Mouse (Mus musculus) CH12.LX (cell line): ENCODE data around the gene Phf3. TPM values are rescaled to one million over a fixed set of nuclear protein-coding genes. Genes with fewer than 3 reads are reported as not detected.

Experiments
- DNase-seq: peaks from one replicate; pipeline ENCODE4 v3.0.0-alpha.2; 2013; ENCODE audit errors: extremely low read depth
- H3K27ac ChIP-seq: 2 replicates; pipeline ENCODE4 v1.5.1; 2012; ENCODE audit warnings: low read depth, mild to moderate bottlenecking, control low read depth, moderate library complexity; ENCODE audit not compliant: insufficient read depth
- H3K27me3 ChIP-seq: replicated peaks from 2 replicates; pipeline ENCODE3; 2012; ENCODE audit warnings: inconsistent platforms
- H3K36me3 ChIP-seq, 2 experiments: replicated peaks in 1 of 2; 2 replicates each; pipeline versions ENCODE3 to v1.6.1; 2012; ENCODE audit warnings: inconsistent platforms in 1 of 2, low read length in 1 of 2, mild to moderate bottlenecking in 1 of 2, mixed read lengths in 1 of 2, moderate library complexity in 1 of 2; ENCODE audit not compliant: control insufficient read depth in 1 of 2, insufficient read depth in 1 of 2
- H3K4me1 ChIP-seq, 2 experiments: 2 replicates each; pipeline ENCODE4 v1.6.1; 2012; ENCODE audit warnings: inconsistent platforms in 1 of 2, moderate library complexity in 1 of 2; ENCODE audit not compliant: insufficient read depth in 2 of 2, control insufficient read depth in 1 of 2
- H3K4me2 ChIP-seq: 2 replicates; pipeline ENCODE4 v1.6.1; 2012; ENCODE audit warnings: low read depth, mild to moderate bottlenecking, control low read depth; ENCODE audit not compliant: poor library complexity, insufficient read depth, severe bottlenecking
- H3K4me3 ChIP-seq, 3 experiments: fragments of 150-350 bp in 1 of 3; sonication (generic) in 1 of 3; replicated peaks in 1 of 3; 2 replicates each; pipeline versions ENCODE3 to v1.5.1; 2011 to 2012; ENCODE audit warnings: low read depth in 2 of 3, low read length in 2 of 3, mild to moderate bottlenecking in 2 of 3, moderate library complexity in 2 of 3, control low read depth in 1 of 3, improper control_type of control experiment in 1 of 3, inconsistent platforms in 1 of 3, mixed read lengths in 1 of 3; ENCODE audit not compliant: poor library complexity in 1 of 3
- H3K79me2 ChIP-seq: replicated peaks from 2 replicates; pipeline ENCODE4 v1.6.1; 2012; ENCODE audit warnings: mild to moderate bottlenecking, moderate library complexity; ENCODE audit not compliant: control insufficient read depth, poor library complexity, insufficient read depth, severe bottlenecking; ENCODE audit errors: extremely low read depth
- H3K9ac ChIP-seq: 2 replicates; pipeline ENCODE4 v1.6.1; 2012; ENCODE audit warnings: low read depth, mild to moderate bottlenecking, control low read depth, moderate library complexity; ENCODE audit not compliant: insufficient read depth
- H3K9me3 ChIP-seq: replicated peaks from 2 replicates; pipeline ENCODE3; 2012; ENCODE audit warnings: low read length, inconsistent platforms, mixed read lengths
- CHD1 ChIP-seq: IDR thresholded peaks from 2 replicates; pipeline ENCODE4 v1.6.1; 2012; ENCODE audit warnings: low read depth, low read length, improper control_type of control experiment, inconsistent platforms
- CHD2 ChIP-seq: IDR thresholded peaks from 2 replicates; pipeline ENCODE4 v1.6.1; 2011; ENCODE audit warnings: low read length, improper control_type of control experiment
- CTCF ChIP-seq, 2 experiments: IDR thresholded peaks in 1 of 2; conservative IDR thresholded peaks in 1 of 2; 2 replicates each; pipeline ENCODE4 v1.5.1; 2011 to 2012; ENCODE audit warnings: low read depth in 2 of 2, low read length in 2 of 2, improper control_type of control experiment in 1 of 2, inconsistent platforms in 1 of 2, mild to moderate bottlenecking in 1 of 2, moderate library complexity in 1 of 2
- E2F4 ChIP-seq: IDR thresholded peaks from 2 replicates; pipeline ENCODE4 v1.6.1; 2011; ENCODE audit warnings: low read depth, low read length, improper control_type of control experiment; ENCODE audit not compliant: insufficient replicate concordance
- ELF1 ChIP-seq: IDR thresholded peaks from 2 replicates; pipeline ENCODE4 v1.6.1; 2014; ENCODE audit warnings: low read depth, mild to moderate bottlenecking, inconsistent platforms, low read length, improper control_type of control experiment
- ETS1 ChIP-seq: conservative IDR thresholded peaks from 2 replicates; pipeline ENCODE4 v1.6.1; 2012; ENCODE audit warnings: low read depth, mild to moderate bottlenecking, inconsistent platforms, low read length, improper control_type of control experiment, moderate library complexity
- GABPA ChIP-seq: IDR thresholded peaks from 2 replicates; pipeline ENCODE4 v1.6.1; 2012; ENCODE audit warnings: low read depth, low read length, improper control_type of control experiment, inconsistent platforms; ENCODE audit not compliant: insufficient replicate concordance
- JUN ChIP-seq: IDR thresholded peaks from 2 replicates; pipeline ENCODE4 v1.6.1; 2011; ENCODE audit warnings: low read depth, mild to moderate bottlenecking, low read length, improper control_type of control experiment, moderate library complexity; ENCODE audit not compliant: insufficient read depth
- JUND ChIP-seq: conservative IDR thresholded peaks from 2 replicates; pipeline ENCODE4 v1.6.1; 2011; ENCODE audit warnings: low read depth, low read length, improper control_type of control experiment
- KAT2A ChIP-seq: IDR thresholded peaks from 2 replicates; pipeline ENCODE4 v1.6.1; 2012; ENCODE audit warnings: low read length, improper control_type of control experiment, inconsistent platforms; ENCODE audit not compliant: insufficient replicate concordance
- MAX ChIP-seq: IDR thresholded peaks from 2 replicates; pipeline ENCODE4 v1.6.1; 2011; ENCODE audit warnings: low read length, improper control_type of control experiment
- MAZ ChIP-seq: IDR thresholded peaks from 2 replicates; pipeline ENCODE4 v1.6.1; 2012; ENCODE audit warnings: low read depth, mild to moderate bottlenecking, inconsistent platforms, low read length, improper control_type of control experiment, moderate library complexity
- MEF2A ChIP-seq: IDR thresholded peaks from 2 replicates; pipeline ENCODE4 v1.6.1; 2014; ENCODE audit warnings: low read depth, mild to moderate bottlenecking, inconsistent platforms, low read length, improper control_type of control experiment, borderline replicate concordance
- MYC ChIP-seq: IDR thresholded peaks from 2 replicates; pipeline ENCODE4 v1.6.1; 2011; ENCODE audit warnings: low read depth, mild to moderate bottlenecking, improper control_type of control experiment, low read length
- NRF1 ChIP-seq: IDR thresholded peaks from 2 replicates; pipeline ENCODE4 v1.6.1; 2014; ENCODE audit warnings: low read depth, mild to moderate bottlenecking, inconsistent platforms, low read length, improper control_type of control experiment, moderate library complexity
- POLR2A ChIP-seq: IDR thresholded peaks from 2 replicates; pipeline ENCODE4 v1.6.1; 2011; ENCODE audit warnings: low read depth, mild to moderate bottlenecking, improper control_type of control experiment, low read length
- POLR2AphosphoS2 ChIP-seq: IDR thresholded peaks from 2 replicates; pipeline ENCODE4 v1.6.1; 2011; ENCODE audit warnings: low read depth, low read length, improper control_type of control experiment
- TBP ChIP-seq: conservative IDR thresholded peaks from 2 replicates; pipeline ENCODE4 v1.6.1; 2011; ENCODE audit warnings: low read depth, low read length, improper control_type of control experiment
- TCF12 ChIP-seq: IDR thresholded peaks from 2 replicates; pipeline ENCODE4 v1.6.1; 2014; ENCODE audit warnings: low read depth, mild to moderate bottlenecking, inconsistent platforms, low read length, improper control_type of control experiment
- UBTF ChIP-seq: IDR thresholded peaks from 2 replicates; pipeline ENCODE4 v1.6.1; 2012; ENCODE audit warnings: low read depth, mild to moderate bottlenecking, inconsistent platforms, low read length, improper control_type of control experiment, moderate library complexity
- ZKSCAN1 ChIP-seq: IDR thresholded peaks from 2 replicates; pipeline ENCODE4 v1.6.1; 2012; ENCODE audit warnings: low read depth, inconsistent platforms, low read length, improper control_type of control experiment, borderline replicate concordance
- ZMIZ1 ChIP-seq: IDR thresholded peaks from 2 replicates; pipeline ENCODE4 v1.6.1; 2012; ENCODE audit warnings: low read depth, mild to moderate bottlenecking, inconsistent platforms, low read length, improper control_type of control experiment
- ZNF384 ChIP-seq: IDR thresholded peaks from 2 replicates; pipeline ENCODE4 v1.6.1; 2012; ENCODE audit warnings: low read depth, low read length, improper control_type of control experiment, inconsistent platforms
- dilution Hi-C: fragments of 300-500 bp; cut with MboI; formaldehyde crosslinking; loops from 2 replicates; pipeline ENCODE4 v1.14.3; 2020; ENCODE audit warnings: low sequenced_read_pairs; ENCODE audit not compliant: extremely low pct_unique_long_range_greater_than_20kb, extremely low pct_ligation_motif_present
- in situ Hi-C: fragments of 300-500 bp; cut with MboI; formaldehyde crosslinking; loops from 3 replicates; pipeline ENCODE4 v1.14.3; 2019; ENCODE audit warnings: low sequenced_read_pairs, low pct_ligation_motif_present, low pct_unique_long_range_greater_than_20kb, mixed read lengths
- polyA plus RNA-seq: library from polyadenylated mRNA; unstranded; fragments of >175 nt; gene quantifications from 2 replicates; pipeline ENCODE4 v1.2.1, GENCODE M21; 2012; ENCODE audit warnings: low read depth; ENCODE audit not compliant: insufficient read length
- total RNA-seq, 2 experiments: library from RNA; depleted of rRNA; stranded (reverse); fragments of 300-350 nt in 1 of 2; fragments of >200 nt in 1 of 2; gene quantifications; 2 replicates each; pipeline ENCODE4 v1.2.3; 2012 to 2014

The Phf3 gene
- total and polyA plus RNA-seq, 3 experiments: 38.8 to 54.1 (median 40.6) TPM

- H3K27me3 ChIP-seq: no peaks in the 10 kb centered on the region
- dilution Hi-C loops (no loop called here), in situ Hi-C loops (loop anchor here (10.0 to 25.0 kb wide), 3 partner anchors 90 to 368 kb away; no protein-coding TSS in a partner anchor)
- H3K27ac ChIP-seq: no peak overlapping the region
- TF ChIP-seq TBP: no peak
- TF ChIP-seq TCF12: no peak
- TF ChIP-seq KAT2A: no peak
- no peak for TF ChIP-seq CHD1
- no peak for TF ChIP-seq MYC
- TF ChIP-seq E2F4: no peak
- TF ChIP-seq GABPA: no peak
- TF ChIP-seq ELF1: no peak
- no peak for TF ChIP-seq CHD2
- no peak for TF ChIP-seq POLR2AphosphoS2
- TF ChIP-seq ZNF384: no peak
- peaks cover 16 to 57% of the 10 kb centered on the region in 2 experiments for H3K4me1 ChIP-seq
- no peak overlapping the region for H3K4me3 ChIP-seq
- H3K4me2 ChIP-seq: no peak overlapping the region
- H3K9ac ChIP-seq: no peak overlapping the region
- no peaks in the 10 kb centered on the region for H3K79me2 ChIP-seq
- peaks cover 4% of the 10 kb centered on the region for H3K9me3 ChIP-seq
- no peaks in the 10 kb centered on the region for H3K36me3 ChIP-seq
- DNase-seq: no peak
Measured at GRCm38 (mm10) chr1:30794606-30795005, 79.1 kb downstream of the Phf3 start.

- Histone ChIP-seq H3K36me3 (no peaks in the 10 kb centered on the region), H3K27me3 (no peaks in the 10 kb centered on the region), H3K27ac (peak overlapping the region; percentile 18), H3K79me2 (no peaks in the 10 kb centered on the region), H3K4me2 (peak overlapping the region; percentile 86; the same call in 1 of the 2 replicates), H3K4me1 (peaks cover 12 to 50% of the 10 kb centered on the region in 2 experiments), H3K9me3 (peaks cover 4% of the 10 kb centered on the region), H3K9ac (0 out of 2 replicates have a peak overlapping the region, but pooled peaks have one; percentile 6), H3K4me3 (no peak overlapping the region)
- no peak for TF ChIP-seq ELF1
- TF ChIP-seq ZNF384: peak; percentile 38; the same call in 1 of the 2 replicates
- no peak for DNase-seq
- dilution Hi-C loops (no loop called here), in situ Hi-C loops (loop anchor here (10.0 to 25.0 kb wide), 3 partner anchors 91 to 369 kb away; no protein-coding TSS in a partner anchor)
Measured at GRCm38 (mm10) chr1:30793357-30793883, 80.3 kb downstream of the Phf3 start.

- dilution Hi-C loops (no loop called here), in situ Hi-C loops (loop anchor here (10.0 to 25.0 kb wide), 3 partner anchors 92 to 369 kb away; no protein-coding TSS in a partner anchor)
- peaks cover 12 to 46% of the 10 kb centered on the region in 2 experiments for H3K4me1 ChIP-seq
- H3K9ac ChIP-seq: peak overlapping the region; percentile 48; the same call in 1 of the 2 replicates
- H3K27ac ChIP-seq: no peak overlapping the region; the same call in 1 of the 2 replicates
- no peaks in the 10 kb centered on the region for H3K79me2 ChIP-seq
- no peaks in the 10 kb centered on the region for H3K27me3 ChIP-seq
- no peaks in the 10 kb centered on the region for H3K36me3 ChIP-seq
- peaks cover 4% of the 10 kb centered on the region for H3K9me3 ChIP-seq
- H3K4me3 ChIP-seq: no peak overlapping the region
- H3K4me2 ChIP-seq: peak overlapping the region; percentile 86
- DNase-seq: peak; percentile 90
- TF ChIP-seq POLR2AphosphoS2 (no peak), ETS1 (peak; percentile 100), JUN (peak; percentile 97), POLR2A (no peak; the same call in 1 of the 2 replicates), E2F4 (no peak), JUND (peak; percentile 97), ZNF384 (peak; percentile 88; the same call in 1 of the 2 replicates), MAX (peak; percentile 30; the same call in 1 of the 2 replicates), NRF1 (no peak), MEF2A (peak; percentile 94), ZMIZ1 (no peak), UBTF (no peak), ZKSCAN1 (no peak), CTCF (conservative IDR thresholded peaks at IDR 0.05 in 1 of 2, IDR thresholded peaks at IDR 0.05 in 1 of 2; ENCODE audit: low read depth in 2 of 2, low read length in 2 of 2) (no peak), MAZ (no peak), CHD2 (peak; percentile 86), CHD1 (no peak; the same call in 1 of the 2 replicates)
Measured at GRCm38 (mm10) chr1:30792935-30793334, 80.8 kb downstream of the Phf3 start.
